Mouse (Mus musculus): ENCODE results near the gene AI854703. TPM values are rescaled to one million over a fixed set of nuclear protein-coding genes. Genes with fewer than 3 reads are reported as not detected.

Gene AI854703
- 2.6 and 3.1 TPM in 2 replicates for polyA plus RNA-seq (2016; fragmentation: Nextera tagmentation; extraction: Ambion mirVana)

GRCm38 (mm10) chr6:48626464-48626863 lies at the start of gene AI854703:
AI854703 (plus strand) TSS chr6:48626764.
- Histone ChIP-seq H3K4me1 (peaks cover 22% of the 10 kb centered on the region), H3K27ac (no peak within 1 kb of the TSS), H3K9me3 (replicated peaks) (no peaks in the 10 kb centered on the region), H3K27me3 (peaks cover 53% of the 10 kb centered on the region), H3K9ac (peak within 1 kb of the TSS; percentile 42), H3K36me3 (peaks cover 6% of the 10 kb centered on the region; the same call in 1 of the 2 replicates), H3K4me2 (replicated peaks) (peak within 1 kb of the TSS; percentile 74), H3K4me3 (peak within 1 kb of the TSS; percentile 39)
- WGBS: 32% methylated on average over 8 of the region's 8 CpGs
- no peak for ATAC-seq (ENCODE audit: low FRiP score)

DNA sequence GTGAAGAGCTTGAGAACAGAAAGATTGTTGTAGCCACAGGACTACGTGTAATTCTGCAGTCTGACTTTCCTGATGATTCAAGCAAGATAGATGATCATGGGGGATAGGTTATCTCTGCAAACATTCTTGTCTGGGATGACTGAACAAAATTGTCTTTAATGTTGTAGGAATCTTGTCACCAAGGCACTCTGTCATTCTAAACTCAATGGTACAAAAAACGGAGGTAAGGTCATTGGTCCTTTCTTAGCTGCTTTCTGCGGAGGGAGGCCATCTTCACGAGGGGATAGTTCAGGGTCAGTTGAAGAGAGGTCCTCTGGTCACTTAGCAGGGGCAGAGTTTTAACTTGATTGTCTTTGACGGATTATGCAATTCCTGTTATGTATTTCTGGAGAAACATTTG lies 47.8 kb upstream of the AI854703 start:
- Histone ChIP-seq H3K4me3 (no peak overlapping the region), H3K4me2 (replicated peaks) (no peak overlapping the region), H3K27me3 (no peaks in the 10 kb centered on the region), H3K4me1 (no peaks in the 10 kb centered on the region), H3K9ac (no peak overlapping the region), H3K9me3 (replicated peaks) (no peaks in the 10 kb centered on the region), H3K27ac (no peak overlapping the region), H3K36me3 (no peaks in the 10 kb centered on the region)
- WGBS: 68% methylated on average over 5 of the region's 5 CpGs
- no peak for ATAC-seq (ENCODE audit: low FRiP score)

- no peak for ATAC-seq (ENCODE audit: low FRiP score)
- no peaks in the 10 kb centered on the region for H3K4me1 ChIP-seq
- H3K27me3 ChIP-seq: no peaks in the 10 kb centered on the region
- no peak overlapping the region for H3K27ac ChIP-seq
- no peak overlapping the region for H3K4me3 ChIP-seq
- no peak overlapping the region for H3K9ac ChIP-seq
- H3K9me3 ChIP-seq (replicated peaks): no peaks in the 10 kb centered on the region
- WGBS: 42% methylated on average over 5 of the region's 5 CpGs
- no peaks in the 10 kb centered on the region for H3K36me3 ChIP-seq
- H3K4me2 ChIP-seq (replicated peaks): no peak overlapping the region
These were observed 47.3 kb upstream of the AI854703 start for GRCm38 (mm10) chr6:48579215-48579648.

GRCm38 (mm10) chr6:48581257-48581656 lies 45.3 kb upstream of the AI854703 start:
- no peak for ATAC-seq (ENCODE audit: low FRiP score)
- Histone ChIP-seq H3K36me3 (no peaks in the 10 kb centered on the region), H3K4me1 (no peaks in the 10 kb centered on the region), H3K4me2 (replicated peaks) (no peak overlapping the region), H3K27me3 (no peaks in the 10 kb centered on the region), H3K4me3 (no peak overlapping the region), H3K9ac (no peak overlapping the region), H3K9me3 (replicated peaks) (no peaks in the 10 kb centered on the region), H3K27ac (no peak overlapping the region)
- 35% methylated on average over 3 of the region's 3 CpGs for WGBS

GRCm38 (mm10) chr6:48582037-48582436 lies 44.5 kb upstream of the AI854703 start:
- 72% methylated on average over 3 of the region's 3 CpGs for WGBS
- Histone ChIP-seq H3K4me1 (no peaks in the 10 kb centered on the region), H3K9ac (no peak overlapping the region), H3K4me3 (no peak overlapping the region), H3K9me3 (replicated peaks) (no peaks in the 10 kb centered on the region), H3K36me3 (no peaks in the 10 kb centered on the region), H3K4me2 (replicated peaks) (no peak overlapping the region), H3K27me3 (no peaks in the 10 kb centered on the region), H3K27ac (no peak overlapping the region)
- no peak for ATAC-seq (ENCODE audit: low FRiP score)

- 63% methylated on average over 6 of the region's 6 CpGs for WGBS
- Histone ChIP-seq H3K9ac (no peak within 1 kb of the TSS), H3K4me1 (peaks cover 6% of the 10 kb centered on the region), H3K27ac (no peak within 1 kb of the TSS), H3K27me3 (no peaks in the 10 kb centered on the region), H3K36me3 (no peaks in the 10 kb centered on the region), H3K9me3 (replicated peaks) (no peaks in the 10 kb centered on the region), H3K4me3 (no peak within 1 kb of the TSS), H3K4me2 (replicated peaks) (no peak within 1 kb of the TSS)
- no peak for ATAC-seq (ENCODE audit: low FRiP score)
These were observed 37.3 kb upstream of the AI854703 start, which contains the start of gene Gm45021 for GRCm38 (mm10) chr6:48589194-48589750. Gm45021 (plus strand) TSS chr6:48589610.

GRCm38 (mm10) chr6:48591221-48591845 lies 35.2 kb upstream of the AI854703 start:
- no peak overlapping the region for H3K4me2 ChIP-seq (replicated peaks)
- H3K27ac ChIP-seq: no peak overlapping the region
- no peak overlapping the region for H3K4me3 ChIP-seq
- no peak for ATAC-seq (ENCODE audit: low FRiP score)
- peaks cover 9% of the 10 kb centered on the region for H3K36me3 ChIP-seq
- H3K9me3 ChIP-seq (replicated peaks): peaks cover 3% of the 10 kb centered on the region
- H3K9ac ChIP-seq: no peak overlapping the region
- no peaks in the 10 kb centered on the region for H3K27me3 ChIP-seq
- H3K4me1 ChIP-seq: peaks cover 18% of the 10 kb centered on the region
- 83% methylated on average over 3 of the region's 3 CpGs for WGBS

DNA sequence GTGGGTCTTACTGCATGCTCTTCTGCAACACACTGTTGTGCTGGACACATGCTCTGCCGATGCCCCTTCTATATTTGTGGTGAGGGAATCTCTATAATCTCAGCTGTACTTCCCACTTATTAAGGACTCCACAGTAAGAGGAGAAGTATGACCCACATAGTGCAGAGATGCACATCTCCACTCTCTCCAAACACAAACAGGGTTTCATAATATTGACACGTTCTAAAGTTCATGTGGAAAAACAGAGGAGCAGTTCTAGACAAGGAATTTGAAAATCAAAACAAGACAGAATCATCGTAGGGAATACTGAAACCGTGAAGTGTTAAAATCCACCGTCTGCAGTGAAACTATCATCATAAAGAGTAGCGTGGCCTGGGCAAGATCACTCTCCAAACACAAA lies 34.7 kb upstream of the AI854703 start:
- no peak overlapping the region for H3K27ac ChIP-seq
- peaks cover 15% of the 10 kb centered on the region for H3K36me3 ChIP-seq
- H3K4me1 ChIP-seq: peaks cover 18% of the 10 kb centered on the region
- no peak overlapping the region for H3K9ac ChIP-seq
- WGBS: 91% methylated on average over 6 of the region's 6 CpGs
- no peak overlapping the region for H3K4me2 ChIP-seq (replicated peaks)
- no peak overlapping the region for H3K4me3 ChIP-seq
- H3K27me3 ChIP-seq: no peaks in the 10 kb centered on the region
- H3K9me3 ChIP-seq (replicated peaks): peaks cover 9% of the 10 kb centered on the region
- ATAC-seq (ENCODE audit: low FRiP score): no peak

DNA sequence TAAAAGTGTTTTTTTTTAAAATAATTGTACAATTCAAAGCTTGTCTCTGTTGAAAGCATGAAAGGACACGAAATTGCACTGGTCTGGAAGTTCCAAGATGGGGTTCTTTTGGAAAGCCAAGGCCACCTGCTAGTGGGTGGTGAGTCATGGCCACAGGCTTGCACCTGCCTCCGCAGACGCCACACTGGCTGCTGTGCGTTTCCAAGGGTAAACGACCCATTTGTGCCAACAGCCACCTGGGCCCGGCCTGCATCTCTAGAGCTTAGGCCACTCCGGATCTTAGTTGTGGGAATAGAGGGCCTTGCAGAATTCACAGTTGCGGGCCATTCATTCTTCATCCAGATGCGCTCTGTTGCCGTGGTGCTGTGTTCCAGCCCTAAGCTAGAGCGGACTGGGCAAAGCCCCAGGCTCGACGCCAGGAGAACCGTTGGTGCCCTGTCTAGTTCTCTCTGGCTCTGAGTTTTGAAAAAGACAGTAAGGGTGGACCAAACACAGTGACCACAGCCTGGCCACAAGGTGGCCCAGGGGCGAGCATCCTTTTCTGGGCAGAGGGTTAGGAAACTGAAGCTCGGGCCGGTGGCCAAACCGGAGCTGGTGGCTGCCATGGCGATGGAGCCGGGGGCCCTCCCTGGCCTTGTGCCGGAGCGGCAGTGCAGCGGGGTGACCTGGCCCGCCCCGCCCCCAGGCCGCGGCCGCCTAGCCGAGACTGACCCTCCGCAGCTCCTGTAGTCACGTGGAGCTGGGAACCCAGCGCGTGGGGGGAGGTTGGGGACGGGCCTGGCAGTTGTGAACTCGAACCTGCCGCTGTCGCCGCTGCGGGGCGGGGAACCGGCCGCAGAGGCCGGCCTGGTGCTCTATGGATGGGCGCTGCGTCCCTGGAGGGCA lies 33.2 kb upstream of the AI854703 start, which contains the start of the genes Repin1 and Gm44965:
Gene Repin1, plus strand, starts transcription at position 726 of the 885 bp plus-strand sequence.
Gene Gm44965, plus strand, starts transcription at position 784 of the 885 bp plus-strand sequence.
- peak within 1 kb of the TSS; percentile 88 for H3K27ac ChIP-seq
- peak within 1 kb of the TSS; percentile 72 for H3K4me2 ChIP-seq (replicated peaks)
- H3K36me3 ChIP-seq: peaks cover 30% of the 10 kb centered on the region
- peak within 1 kb of the TSS; percentile 90 for H3K9ac ChIP-seq
- ATAC-seq (ENCODE audit: low FRiP score): peak; percentile 93
- H3K9me3 ChIP-seq (replicated peaks): peaks cover 20% of the 10 kb centered on the region
- H3K4me3 ChIP-seq: peak within 1 kb of the TSS; percentile 64
- H3K27me3 ChIP-seq: no peaks in the 10 kb centered on the region
- H3K4me1 ChIP-seq: peaks cover 18% of the 10 kb centered on the region
- WGBS: 6% methylated on average over 41 of the region's 45 CpGs

DNA sequence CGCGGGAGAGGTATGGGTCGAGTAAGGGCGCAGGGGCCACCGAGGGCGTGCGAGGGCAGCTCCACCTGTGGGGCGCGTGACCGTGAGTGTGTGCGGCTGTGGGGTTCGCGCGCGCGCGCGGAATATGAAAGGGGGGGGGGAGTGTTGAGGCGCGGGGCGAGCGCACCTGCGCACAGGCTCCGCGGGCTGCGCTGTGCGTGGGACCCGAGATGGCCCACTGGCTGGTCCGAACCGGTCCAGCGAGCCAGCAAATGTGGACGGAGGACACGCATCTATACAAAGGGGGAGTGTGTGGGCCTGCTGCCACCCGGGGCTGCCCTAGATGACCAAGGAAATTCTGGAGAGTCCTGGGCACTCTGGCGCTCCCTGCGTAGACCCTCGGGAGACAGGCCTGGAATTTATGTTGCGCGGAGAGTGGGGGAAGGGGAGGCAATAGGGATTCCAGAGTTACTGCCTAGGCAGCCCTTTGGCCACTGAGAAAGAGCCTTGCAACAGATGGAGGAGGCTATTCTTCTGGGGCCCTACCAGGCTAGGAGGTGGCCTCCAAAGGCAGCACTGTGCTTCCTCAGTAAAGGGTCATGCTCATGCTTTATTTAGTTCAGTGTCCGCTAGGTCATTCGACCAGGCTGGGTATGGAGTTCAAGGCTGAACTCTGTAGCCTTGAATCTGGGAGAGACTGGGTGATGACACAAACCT lies 32.4 kb upstream of the AI854703 start:
- peak; percentile 69 for ATAC-seq (ENCODE audit: low FRiP score)
- Histone ChIP-seq H3K36me3 (peaks cover 38% of the 10 kb centered on the region), H3K4me3 (peak overlapping the region; percentile 64), H3K9ac (peak overlapping the region; percentile 90), H3K9me3 (replicated peaks) (peaks cover 20% of the 10 kb centered on the region), H3K4me2 (replicated peaks) (peak overlapping the region; percentile 72), H3K4me1 (peaks cover 18% of the 10 kb centered on the region), H3K27ac (peak overlapping the region; percentile 88), H3K27me3 (no peaks in the 10 kb centered on the region)
- under 1% methylated on average over 41 of the region's 41 CpGs for WGBS

DNA sequence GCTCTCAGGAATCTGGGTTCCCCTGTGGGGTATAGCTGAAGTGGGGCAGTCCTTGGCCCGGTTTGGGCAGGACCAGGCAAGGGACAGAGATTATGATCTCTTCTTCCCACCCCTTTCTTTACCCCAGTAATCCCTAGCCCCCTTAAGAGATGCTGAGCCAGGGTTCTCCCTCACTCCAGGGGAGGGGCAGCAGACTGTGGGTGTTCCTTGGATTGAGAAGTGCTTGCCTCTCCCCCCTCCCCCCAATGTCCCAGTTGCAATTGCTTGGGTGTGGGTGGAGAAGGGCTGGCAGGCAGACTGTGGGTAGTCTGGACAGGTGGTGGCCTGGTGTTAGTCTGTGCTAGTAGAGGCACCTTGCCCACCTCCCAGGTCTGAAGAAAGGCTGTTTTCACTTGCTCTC lies 31.3 kb upstream of the AI854703 start:
- 59% methylated on average over 1 of the region's 1 CpGs for WGBS
- peak overlapping the region; percentile 72 for H3K4me2 ChIP-seq (replicated peaks)
- peaks cover 18% of the 10 kb centered on the region for H3K4me1 ChIP-seq
- H3K27ac ChIP-seq: 0 out of 2 replicates have a peak overlapping the region, but pooled peaks have one; percentile 88
- no peak for ATAC-seq (ENCODE audit: low FRiP score)
- H3K4me3 ChIP-seq: peak overlapping the region; percentile 64; the same call in 1 of the 2 replicates
- H3K36me3 ChIP-seq: peaks cover 45% of the 10 kb centered on the region
- H3K9ac ChIP-seq: peak overlapping the region; percentile 90
- H3K27me3 ChIP-seq: no peaks in the 10 kb centered on the region
- peaks cover 20% of the 10 kb centered on the region for H3K9me3 ChIP-seq (replicated peaks)

Measured in hindbrain, embryonic 12.5 days (tissue).